Mouse (Mus musculus): Measurements from ENCODE around the gene Mrps14.
A peak's percentile ranks its signal among the peaks of the same experiment; 100 is the strongest.

Gene Mrps14

DNA sequence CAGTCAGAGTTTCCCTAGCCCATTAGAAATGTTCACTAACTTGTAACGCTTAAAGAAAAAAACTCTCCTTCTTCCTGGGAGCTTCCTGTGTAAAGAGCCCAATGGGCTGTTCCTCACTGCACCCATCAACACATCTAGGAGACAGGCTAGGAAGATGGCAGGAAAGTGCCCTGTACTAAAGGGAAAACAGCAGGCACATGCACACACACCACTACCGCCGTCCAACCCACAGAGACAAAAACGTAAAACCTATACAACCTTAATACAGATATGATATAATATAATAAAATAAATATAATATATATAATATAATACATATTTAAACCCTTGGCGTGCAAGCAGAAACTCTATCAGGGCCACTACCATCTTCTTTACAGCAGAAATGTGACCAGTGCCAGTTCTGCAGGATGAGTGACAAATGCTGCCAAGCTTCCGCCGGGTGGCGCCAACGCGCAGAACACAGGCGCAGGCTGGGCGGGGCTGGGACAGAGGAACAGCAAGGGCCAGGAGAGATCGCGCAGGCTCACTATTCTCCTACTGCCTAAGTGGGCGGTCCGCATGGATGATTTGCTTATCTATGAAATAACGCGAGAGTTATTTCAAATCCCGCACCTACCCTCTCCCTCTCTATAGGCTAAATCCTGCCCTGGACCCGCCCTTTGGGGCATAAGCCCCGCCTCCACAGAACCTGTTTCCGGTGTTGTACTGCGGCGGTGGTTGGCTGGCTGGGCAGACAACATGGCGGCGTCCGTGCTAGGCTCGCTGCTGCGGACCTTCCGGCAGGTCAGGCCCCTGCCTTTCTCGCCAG lies at the start of gene Mrps14:
Gene Mrps14 (plus strand): TSS at position 687 of the 808 bp plus-strand sequence.
- DNase-seq (ENCODE audit: low spot score) = peak; percentile 95

DNA sequence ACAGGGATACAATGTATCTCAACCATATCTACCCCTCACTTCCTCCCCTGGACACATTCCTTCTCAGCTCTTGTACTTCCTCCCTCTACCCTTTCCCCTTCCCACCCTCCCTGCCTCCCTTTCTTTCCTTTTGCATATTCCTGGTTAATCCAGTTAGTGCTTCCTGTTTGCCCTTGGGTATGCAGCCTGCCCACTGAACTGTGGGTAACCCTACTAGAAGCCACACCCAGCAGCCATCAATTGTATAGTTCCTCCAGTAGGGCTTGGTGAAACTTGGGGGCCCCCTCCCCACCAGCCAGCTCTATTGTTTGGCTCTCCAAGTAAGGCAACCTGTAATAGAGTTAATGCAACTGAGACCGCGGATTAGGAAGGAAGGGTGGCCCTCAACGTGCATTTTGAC lies 49.4 kb upstream of the Mrps14 start:
- no peak for DNase-seq (ENCODE audit: low spot score)

DNA sequence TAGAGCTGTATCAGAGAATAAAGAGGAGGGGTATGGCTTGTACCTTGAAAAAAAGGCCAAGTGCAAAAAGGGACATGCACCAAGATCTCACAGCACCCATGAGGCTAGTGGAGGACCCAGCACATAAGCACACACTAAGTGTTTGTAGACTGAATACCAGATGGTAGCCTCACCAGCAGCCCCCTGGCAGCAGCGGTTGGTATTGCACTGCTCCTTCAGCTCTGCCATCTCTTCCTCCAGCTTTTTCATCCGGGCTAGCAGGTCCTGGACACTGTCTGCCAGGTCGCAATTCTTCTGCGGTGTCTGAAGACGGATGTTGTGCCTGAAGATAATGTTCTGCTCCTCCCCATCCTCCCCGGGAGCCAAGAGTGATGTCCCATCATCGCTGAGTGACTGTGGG lies 47.7 kb upstream of the Mrps14 start:
- DNase-seq (ENCODE audit: low spot score) = no peak

DNA sequence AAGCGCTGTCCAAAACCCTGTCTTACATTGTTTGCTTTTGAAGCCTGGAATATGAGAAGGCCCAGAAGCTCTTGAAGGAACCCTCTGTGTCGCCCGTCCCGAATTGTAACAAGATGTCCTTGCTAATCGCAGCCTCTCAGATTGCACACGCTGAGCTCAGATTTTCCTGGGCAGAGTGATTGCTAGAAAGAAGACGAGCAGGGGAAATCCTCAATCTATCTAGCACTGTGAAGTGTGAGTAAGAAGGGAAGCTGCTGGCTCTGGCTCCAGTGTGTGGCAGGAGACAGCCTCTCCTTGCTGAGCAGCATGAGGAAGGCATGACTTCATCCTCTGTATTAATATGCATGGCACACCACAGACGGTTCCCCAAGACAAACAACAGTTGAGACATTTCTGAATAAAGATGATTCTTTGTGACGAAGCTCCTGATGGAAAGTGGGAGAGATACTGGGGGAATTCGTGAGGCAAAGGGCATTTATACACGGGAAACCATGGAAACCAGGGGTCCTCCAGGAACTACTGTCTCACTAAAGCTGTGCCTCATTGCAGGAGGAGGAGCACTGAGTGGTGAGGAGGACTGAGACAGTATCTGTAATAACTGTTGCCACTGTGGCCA lies 45.6 kb upstream of the Mrps14 start:
- no peak for DNase-seq (ENCODE audit: low spot score)

DNA sequence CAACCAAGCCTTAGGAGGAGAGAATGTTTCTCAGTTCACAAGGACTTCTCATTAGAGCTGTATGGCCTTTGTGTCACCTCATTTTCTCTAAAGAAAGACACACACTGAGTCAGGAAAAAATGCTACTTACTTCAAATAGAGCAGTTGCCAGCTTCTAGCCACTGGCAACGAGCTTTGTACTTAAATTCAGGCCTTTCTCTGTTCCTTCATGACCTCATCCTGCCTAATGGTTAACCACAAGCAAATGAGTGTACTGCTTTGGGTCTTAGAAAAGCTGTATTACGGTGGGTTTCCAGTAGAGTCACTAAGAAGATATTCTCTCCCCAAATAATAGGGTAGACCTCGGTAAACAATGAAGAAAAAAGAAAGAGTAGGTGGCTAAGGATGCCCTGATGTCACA lies 44.3 kb upstream of the Mrps14 start:
- no peak for DNase-seq (ENCODE audit: low spot score)

DNA sequence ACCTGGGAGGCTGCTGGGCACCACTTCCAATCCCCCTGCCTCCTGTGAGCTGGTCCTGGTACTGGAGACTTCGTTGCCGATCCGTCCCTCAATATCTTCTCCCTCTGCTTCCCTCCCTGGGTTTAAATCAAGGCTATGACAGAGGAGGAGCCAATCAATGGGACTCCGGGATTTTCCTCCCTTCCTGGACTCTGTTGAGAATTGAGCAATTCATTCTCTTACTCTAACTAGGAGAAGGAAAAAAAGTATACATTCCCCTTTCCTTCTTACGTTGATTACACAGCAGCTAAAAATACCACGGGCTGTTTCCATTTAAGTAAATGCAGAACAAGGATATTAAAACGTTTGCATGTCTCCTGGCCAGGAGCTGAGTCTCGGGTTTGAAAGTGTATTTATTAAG lies 41.5 kb upstream of the Mrps14 start, which contains the start of gene Tnn:
Gene Tnn (minus strand): TSS at position 101 of the 400 bp plus-strand sequence.
- no peak for DNase-seq (ENCODE audit: low spot score)

DNA sequence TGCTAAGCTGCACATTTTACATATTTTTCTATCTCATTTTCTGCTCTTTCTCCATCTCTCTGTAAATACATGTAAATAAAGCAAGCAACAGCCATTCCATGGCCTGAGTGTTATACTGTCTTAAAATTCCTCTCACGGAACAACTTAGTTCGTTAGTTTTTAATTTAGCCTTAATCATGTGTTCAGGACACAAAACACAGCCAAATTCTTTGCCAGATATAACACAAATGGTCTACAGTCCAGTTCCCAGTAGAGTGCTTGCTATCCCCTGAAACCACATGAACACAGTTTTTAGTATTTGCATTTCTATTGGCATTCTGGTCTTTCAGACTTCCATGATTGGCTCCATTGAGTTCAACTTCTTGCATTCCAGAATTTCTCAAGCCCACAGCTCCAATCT lies 36.8 kb upstream of the Mrps14 start:
- DNase-seq (ENCODE audit: low spot score) = no peak

DNA sequence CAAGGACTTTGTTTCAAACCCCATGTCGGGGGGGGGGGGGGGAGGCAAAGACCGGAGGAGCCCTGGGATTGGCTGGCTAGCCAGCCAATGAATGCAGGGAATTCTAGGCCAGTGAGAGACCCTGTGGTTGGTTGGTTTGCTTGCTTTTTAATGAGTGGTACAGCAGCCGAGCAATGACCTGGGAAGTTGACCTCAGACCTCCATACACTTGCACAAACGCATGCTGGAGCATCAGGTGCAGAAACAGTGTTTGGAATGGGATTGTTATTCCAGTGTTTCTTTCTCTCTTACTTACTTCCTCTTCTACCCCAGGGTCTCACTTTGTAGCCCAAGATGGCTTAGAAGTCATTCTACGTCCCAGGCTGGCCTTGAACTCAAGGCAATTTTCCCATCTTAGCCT lies 28.4 kb upstream of the Mrps14 start:
- DNase-seq (ENCODE audit: low spot score) = no peak

DNA sequence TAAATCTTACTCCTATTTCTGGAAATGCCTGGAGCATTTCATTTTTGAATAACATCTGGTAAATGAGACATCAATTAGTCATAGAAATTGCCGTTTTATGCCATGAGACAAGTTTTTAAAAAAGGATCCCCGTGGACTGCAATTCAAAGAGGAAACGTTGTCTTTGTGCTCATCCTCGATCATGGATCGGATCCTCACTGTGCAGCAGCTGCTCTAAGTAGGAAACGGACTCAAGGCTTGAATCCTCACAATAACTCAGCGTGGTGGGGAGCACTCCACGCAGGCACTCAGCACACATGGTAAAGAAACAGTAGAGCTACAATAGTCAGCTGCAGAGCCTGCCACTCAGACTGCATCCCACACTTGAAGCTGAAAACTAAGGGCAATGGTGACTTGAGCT lies 18.1 kb upstream of the Mrps14 start:
- DNase-seq (ENCODE audit: low spot score) = no peak

DNA sequence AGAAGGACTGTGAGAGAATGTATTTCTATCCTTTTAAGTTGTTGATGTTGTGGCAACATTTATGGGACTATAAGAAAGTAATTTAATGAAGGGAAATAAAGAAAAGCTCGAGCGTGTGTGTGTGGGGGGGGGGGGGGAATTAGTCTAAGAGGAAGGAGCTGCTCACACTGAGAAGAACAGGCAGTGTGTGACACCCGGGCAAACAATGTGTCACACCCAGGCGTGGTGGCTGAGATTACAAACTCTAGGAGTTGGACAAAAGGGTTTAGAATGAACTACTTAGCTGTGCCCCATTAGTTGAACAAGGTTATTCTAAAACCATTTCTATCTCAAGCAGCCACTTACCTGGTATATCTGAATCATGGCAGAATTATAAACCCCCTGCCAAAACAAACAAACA lies 13.8 kb upstream of the Mrps14 start:
- DNase-seq (ENCODE audit: low spot score) = no peak

DNA sequence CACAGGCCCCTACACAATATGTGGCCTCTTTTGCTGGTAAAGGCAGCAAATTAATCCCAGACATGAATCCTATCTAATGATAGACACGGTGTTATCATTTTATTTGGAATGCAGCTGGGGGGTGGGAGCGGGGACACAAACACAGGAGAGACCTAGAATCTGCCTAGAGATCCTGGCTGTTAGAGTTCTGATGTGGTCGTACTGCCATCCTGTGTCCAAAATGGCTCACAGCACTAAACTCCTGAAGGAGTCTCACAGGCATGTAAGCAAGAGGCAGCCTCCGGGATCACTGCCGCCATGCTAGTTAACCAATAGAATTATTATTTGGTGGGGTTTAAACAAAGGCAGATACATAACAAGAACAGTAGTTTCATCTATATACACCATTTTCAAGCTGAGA lies 10.5 kb upstream of the Mrps14 start:
- DNase-seq (ENCODE audit: low spot score) = no peak

DNA sequence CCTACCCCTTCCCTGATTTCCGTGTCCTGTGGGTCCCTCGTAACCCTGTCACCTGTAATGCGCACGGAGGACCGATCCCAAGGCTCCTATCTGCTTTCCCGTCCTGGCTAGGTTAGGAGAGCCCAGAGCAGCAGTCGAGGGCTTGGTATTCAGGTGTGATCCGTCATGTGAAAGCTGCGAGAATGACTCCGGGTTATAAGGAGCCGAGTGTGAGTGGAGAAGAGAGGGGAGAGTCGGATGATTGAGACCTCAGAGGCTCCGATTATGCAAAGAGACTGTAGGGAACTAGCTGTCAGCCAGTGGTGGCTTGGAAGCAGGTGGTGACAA lies 285 bp downstream of the Mrps14 start:
- no peak for DNase-seq (ENCODE audit: low spot score)

DNA sequence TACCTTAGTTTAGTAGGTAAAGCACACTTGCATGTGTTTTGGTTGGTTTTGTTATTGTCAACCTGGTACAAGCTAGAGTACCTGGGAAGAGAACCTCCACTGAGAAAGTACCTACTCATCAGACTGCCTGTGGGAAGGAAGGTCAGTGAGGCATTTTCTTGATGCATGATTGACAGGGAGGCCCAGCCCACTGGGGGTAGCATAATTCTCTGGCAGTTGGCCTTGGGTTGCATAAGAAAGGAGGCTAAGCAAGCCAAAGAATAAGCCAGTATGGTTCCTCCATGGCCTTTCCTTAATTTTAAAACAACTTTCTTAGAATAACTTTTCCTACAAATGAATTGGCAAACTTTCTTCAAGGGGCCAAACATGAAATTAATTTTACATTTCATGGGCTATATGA lies 10.5 kb downstream of the Mrps14 start:
- no peak for DNase-seq (ENCODE audit: low spot score)

DNA sequence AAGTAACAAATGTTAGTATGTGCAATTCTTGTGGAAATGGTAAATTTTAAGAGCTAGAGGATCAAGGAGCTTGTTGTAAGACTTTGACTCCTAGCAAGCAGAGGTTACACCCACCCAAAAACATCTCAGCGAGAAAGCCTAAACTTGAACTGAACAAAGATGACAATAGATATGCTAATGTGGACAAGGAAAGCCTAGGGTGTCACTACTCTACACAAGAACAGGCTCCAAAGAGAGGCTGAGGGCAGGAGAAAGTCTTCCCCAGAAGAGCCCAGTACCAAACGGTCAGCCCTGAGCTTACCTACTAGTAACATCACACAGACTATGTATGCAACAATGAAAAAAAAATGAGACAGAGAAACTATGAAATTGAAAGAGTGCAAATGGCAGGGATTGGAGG lies 14.8 kb downstream of the Mrps14 start:
- no peak for DNase-seq (ENCODE audit: low spot score)

DNA sequence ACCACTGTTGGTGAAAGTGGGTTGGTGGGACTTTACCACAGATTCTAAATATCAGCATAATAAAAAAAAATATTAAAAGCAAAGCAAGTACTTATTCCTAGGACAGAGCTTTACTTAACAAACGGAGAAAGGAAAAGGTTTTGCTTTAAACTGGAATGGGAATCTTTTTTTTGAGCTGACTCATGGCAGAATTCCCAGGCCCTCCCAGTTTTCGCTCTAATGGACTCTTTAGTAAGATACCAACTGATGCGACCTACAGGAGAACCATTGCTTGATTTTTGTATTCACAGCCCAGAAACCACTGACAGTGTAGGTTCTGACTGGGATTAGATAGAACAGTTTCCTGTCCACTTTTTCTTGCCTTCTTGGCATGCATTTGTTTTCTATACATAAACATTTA lies 15.6 kb downstream of the Mrps14 start:
- DNase-seq (ENCODE audit: low spot score) = no peak

DNA sequence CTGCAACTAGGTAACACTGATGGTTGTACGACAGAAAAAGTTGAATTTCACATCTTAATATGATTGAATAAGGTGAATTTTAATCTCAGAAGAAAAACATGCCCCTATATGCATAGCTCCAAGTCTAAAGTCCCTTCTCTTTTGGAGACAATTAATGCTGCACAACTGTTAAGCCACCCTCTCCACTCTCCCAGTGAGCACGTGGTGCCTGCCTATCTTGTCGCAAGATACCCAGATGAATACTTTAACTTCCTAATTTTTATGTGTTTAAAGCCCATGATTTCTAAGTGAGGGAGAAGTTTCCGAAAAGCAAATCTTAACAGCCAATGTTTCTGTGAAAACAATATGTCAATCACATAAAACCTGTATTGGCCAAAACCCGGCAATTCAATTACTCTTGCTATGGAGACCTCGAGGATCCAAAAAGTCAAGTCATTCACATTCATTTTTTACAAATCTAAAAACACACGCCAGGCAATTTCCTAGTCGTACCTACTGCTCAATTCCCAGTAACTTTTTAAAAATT lies 16.6 kb downstream of the Mrps14 start:
- no peak for DNase-seq (ENCODE audit: low spot score)

DNA sequence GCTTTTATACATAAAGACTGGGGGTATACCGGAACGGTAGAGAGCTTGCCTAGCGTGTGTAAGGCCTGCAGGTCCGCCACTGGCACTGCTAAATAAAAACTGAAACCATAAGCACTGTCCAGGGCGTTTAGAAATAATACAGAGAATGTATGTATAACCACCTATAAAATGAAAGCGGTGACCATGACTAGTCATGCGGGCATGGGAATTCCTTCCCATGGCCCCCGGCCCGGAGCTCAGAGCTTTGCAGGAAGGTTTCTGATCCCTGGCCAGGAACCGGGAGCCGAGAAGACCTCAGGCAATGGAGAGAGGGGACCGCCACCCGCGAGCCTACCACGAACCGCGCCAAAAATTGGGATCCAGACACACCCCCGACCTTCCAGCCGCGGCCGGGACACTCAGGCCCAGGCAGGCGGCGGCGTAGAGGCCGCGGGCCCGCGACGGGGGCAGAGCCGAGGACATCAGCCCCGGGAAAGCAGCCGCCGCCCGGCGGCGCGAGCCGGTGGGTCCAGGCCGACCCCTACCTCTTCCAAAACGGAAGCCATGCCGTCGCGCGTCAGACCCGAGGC lies 17.2 kb downstream of the Mrps14 start:
- DNase-seq (ENCODE audit: low spot score) = peak; percentile 41

DNA sequence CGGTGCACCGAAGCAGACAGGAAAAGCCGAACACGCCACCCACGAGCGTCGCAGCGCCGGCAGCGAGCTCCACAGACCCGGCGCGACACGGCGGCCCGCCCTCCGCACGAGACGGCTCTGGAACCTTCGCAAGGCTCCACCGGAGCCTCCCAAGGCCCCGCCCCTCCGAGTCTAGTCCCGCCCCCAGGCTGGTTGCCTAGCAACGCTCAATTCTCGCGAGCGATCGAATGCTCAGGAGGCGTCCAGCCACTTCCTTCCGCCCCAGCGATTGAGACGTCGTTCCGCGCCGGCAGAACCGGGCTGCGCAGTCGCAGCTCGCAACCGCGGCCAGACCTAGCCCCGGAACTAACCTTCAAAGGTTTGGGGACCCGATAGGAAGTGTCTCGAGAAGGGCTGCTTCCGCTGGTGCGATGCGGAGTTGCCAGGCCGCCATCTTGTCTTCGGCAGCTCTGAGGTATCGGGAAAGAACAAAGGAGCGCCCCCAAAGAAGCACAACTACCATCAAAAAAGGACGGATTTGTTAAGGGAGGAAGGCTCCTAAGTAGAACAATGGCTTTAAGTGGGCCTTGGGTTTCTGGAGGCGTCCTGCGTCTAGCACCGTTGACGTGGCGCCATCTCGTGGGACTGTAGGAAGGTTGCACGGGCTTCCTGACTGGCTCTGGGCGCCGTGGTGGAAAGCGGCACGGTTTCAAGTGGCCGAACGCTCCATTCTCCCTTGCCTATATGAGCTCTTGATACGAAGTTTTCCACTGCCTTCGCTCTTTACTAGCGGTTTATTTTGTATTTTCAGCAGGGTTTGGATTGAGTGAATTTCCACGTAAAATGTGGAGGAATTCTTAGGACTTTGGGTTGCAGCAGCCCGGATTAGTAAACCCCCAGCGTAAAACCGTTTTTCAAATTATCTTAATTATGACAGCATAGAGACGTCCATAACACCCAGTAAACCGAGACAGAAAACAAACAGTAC lies 18.0 kb downstream of the Mrps14 start, which contains the start of gene Cacybp:
Gene Cacybp (minus strand): TSS at position 173 of the 967 bp plus-strand sequence.
- peak; percentile 100 for DNase-seq (ENCODE audit: low spot score)

DNA sequence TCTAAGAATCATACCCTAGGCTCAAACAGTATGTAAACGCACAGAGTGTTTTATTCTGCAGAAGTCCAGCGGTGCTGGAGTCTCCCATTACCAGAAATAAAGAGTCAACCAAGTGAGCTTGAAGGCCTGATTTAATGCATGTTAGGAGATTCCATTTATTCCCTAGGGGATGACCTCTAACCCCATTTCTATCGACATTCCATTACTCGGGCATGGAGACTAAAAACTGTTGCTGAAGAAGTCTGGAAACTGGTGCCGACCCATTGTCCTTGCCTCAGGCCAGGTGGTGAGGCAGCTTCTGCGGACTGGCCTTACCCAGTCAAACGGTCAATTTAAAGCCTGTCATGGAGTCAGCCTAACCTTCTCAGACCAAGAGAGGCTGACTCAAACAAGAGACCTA lies 19.2 kb downstream of the Mrps14 start:
- no peak for DNase-seq (ENCODE audit: low spot score)

DNA sequence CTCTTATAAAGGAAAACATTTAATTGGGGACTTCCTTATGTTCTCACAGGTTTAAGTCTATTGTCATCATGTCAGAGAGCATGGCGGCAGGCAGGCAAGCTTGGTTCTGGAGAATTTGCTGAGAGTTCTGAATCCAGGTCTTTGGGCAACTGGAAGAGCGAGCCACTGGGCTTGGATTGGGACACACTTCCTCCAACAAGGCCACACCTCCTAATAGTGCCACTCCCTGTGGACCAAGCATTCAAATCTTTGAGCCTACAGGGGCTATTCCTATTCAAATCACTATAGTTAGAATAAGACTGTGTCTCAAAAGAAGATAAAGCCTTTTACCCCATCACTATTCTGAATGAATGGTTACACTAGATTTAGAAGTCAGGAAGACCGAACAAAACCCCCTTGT lies 22.9 kb downstream of the Mrps14 start:
- DNase-seq (ENCODE audit: low spot score) = no peak

DNA sequence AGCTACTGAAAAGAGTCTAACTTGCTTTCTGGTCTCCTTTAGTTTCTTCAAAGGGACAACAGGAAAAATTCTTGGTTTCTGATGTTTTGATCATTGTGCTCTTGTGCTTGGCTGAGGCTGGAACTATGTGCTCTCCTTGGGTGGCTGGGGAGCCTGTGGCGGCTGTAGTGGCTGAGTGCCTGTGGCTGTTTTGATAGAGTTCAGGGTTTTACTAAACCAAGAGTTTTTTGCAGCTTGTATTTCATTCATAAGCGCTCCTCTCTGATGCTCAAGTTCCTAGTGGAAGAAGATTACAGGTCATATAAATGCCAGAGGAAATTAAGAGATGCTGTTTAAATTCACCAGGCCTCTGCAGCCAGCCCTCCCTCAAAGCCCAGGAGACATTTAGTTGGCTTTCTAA lies 29.1 kb downstream of the Mrps14 start:
- no peak for DNase-seq (ENCODE audit: low spot score)

DNA sequence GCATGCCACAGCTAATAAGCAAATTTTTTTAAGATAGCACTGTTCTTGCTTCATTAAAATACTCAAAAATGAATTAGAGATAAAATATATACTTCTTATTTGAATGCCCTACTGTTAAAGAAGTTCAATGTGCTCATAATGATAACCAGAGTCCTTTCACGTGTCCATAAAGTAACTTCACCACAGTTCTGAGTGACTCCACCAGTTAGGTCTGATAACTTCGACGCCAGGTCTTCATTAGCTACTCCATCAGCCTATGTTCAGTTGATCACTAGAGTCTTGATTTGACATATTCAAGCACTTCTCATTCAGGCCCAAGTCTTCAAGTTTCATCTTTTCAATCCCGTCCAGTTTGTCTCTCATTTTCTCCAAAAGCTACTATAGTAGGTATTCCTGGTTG lies 32.2 kb downstream of the Mrps14 start:
- DNase-seq (ENCODE audit: low spot score) = no peak

Measured in urinary bladder, postnatal 25 days (tissue).